Mouse (Mus musculus) cerebellum, adult 9-10 months (tissue): Measurements from ENCODE around the gene Cpsf7.
A peak's percentile ranks its signal among the peaks of the same experiment; 100 is the strongest.
"Not testable (repeated sequence)": the region's sequence is repeated elsewhere in the genome, so short reads cannot be mapped to it uniquely, and the experiment has no call there.

Experiments
- DNase-seq: peaks from one replicate; pipeline ENCODE4 v3.0.0; 2022

Cpsf7 gene

GRCm38 (mm10) chr19:10525106-10525901 is at the start of gene Cpsf7:
Gene Cpsf7 (plus strand): TSS chr19:10525266.
- peak; percentile 89 for DNase-seq

GRCm38 (mm10) chr19:10479541-10479940 is 45.5 kb upstream of the Cpsf7 start:
- no peak for DNase-seq

GRCm38 (mm10) chr19:10482703-10483102 is 42.4 kb upstream of the Cpsf7 start, which contains the start of gene Ppp1r32:
Gene Ppp1r32 (minus strand): TSS chr19:10482928.
- no peak for DNase-seq

- peak; percentile 80 for DNase-seq
These were observed 38.8 kb upstream of the Cpsf7 start for GRCm38 (mm10) chr19:10486264-10486738.

- DNase-seq, result no peak
These were observed 29.4 kb upstream of the Cpsf7 start for GRCm38 (mm10) chr19:10495670-10496069.

GRCm38 (mm10) chr19:10496976-10497375 is 28.1 kb upstream of the Cpsf7 start:
- no peak for DNase-seq

- no peak for DNase-seq
These were observed 27.4 kb upstream of the Cpsf7 start for GRCm38 (mm10) chr19:10497512-10498160.

GRCm38 (mm10) chr19:10500581-10500980 is 24.5 kb upstream of the Cpsf7 start:
- no peak for DNase-seq

GRCm38 (mm10) chr19:10502571-10502970 is 22.5 kb upstream of the Cpsf7 start:
- DNase-seq, result peak; percentile 42

- DNase-seq, result no peak
These were observed 14.2 kb upstream of the Cpsf7 start for GRCm38 (mm10) chr19:10510759-10511330.

GRCm38 (mm10) chr19:10520355-10520754 is 4.7 kb upstream of the Cpsf7 start:
- no peak for DNase-seq

- DNase-seq, result no peak
These were observed 3.1 kb upstream of the Cpsf7 start for GRCm38 (mm10) chr19:10521926-10522325.

- DNase-seq, result no peak
These were observed 1.5 kb upstream of the Cpsf7 start for GRCm38 (mm10) chr19:10523483-10524080.

GRCm38 (mm10) chr19:10524784-10525105 is 321 bp upstream of the Cpsf7 start:
- DNase-seq, result no peak

GRCm38 (mm10) chr19:10525910-10526309 is 844 bp downstream of the Cpsf7 start, which contains the start of gene Sdhaf2:
Gene Sdhaf2 (minus strand): TSS chr19:10526142.
- DNase-seq, result peak; percentile 64

- no peak for DNase-seq
These were observed 5.0 kb downstream of the Cpsf7 start for GRCm38 (mm10) chr19:10530082-10530481.

- no peak for DNase-seq
These were observed 14.4 kb downstream of the Cpsf7 start for GRCm38 (mm10) chr19:10539454-10539853.

- DNase-seq, result peak; percentile 83
These were observed 30.8 kb downstream of the Cpsf7 start, which contains the start of gene Tmem216 for GRCm38 (mm10) chr19:10555624-10556510. Gene Tmem216 (minus strand): TSS chr19:10556238.

- no peak for DNase-seq
These were observed 31.9 kb downstream of the Cpsf7 start for GRCm38 (mm10) chr19:10557001-10557400.

- no peak for DNase-seq
These were observed 32.4 kb downstream of the Cpsf7 start for GRCm38 (mm10) chr19:10557430-10557829.

- DNase-seq, result not testable (repeated sequence)
These were observed 32.8 kb downstream of the Cpsf7 start for GRCm38 (mm10) chr19:10557837-10558375.

GRCm38 (mm10) chr19:10560108-10560507 is 35.0 kb downstream of the Cpsf7 start:
- DNase-seq, result no peak
